Mouse (Mus musculus) embryonic facial prominence, embryonic 14.5 days (tissue): ENCODE results near the gene Muc13. TPM values are rescaled to one million over a fixed set of nuclear protein-coding genes. Genes with fewer than 3 reads are reported as not detected.

Experiments
- ATAC-seq: fragments of 200-750 bp; cut with Nextera tagmentation; 2 replicates; pipeline ENCODE4 v1.8.0; 2017; ENCODE audit warnings: low read depth, moderate number of reproducible peaks, moderate TSS enrichment
- DNase-seq: peaks from one replicate; pipeline ENCODE4 v3.0.0-alpha.2; 2015; ENCODE audit warnings: low spot score
- H3K27ac ChIP-seq: fragments of 300-500 bp; sonication (generic); replicated peaks from 2 replicates; pipeline ENCODE4 v1.5.1; 2014; ENCODE audit warnings: low read depth, mild to moderate bottlenecking, low read length, moderate library complexity
- H3K27me3 ChIP-seq: fragments of 300-500 bp; sonication (generic); replicated peaks from 2 replicates; pipeline ENCODE4 v1.6.1; 2014; ENCODE audit warnings: low read length; ENCODE audit not compliant: control insufficient read depth, insufficient read depth
- H3K36me3 ChIP-seq: fragments of 300-500 bp; sonication (generic); 2 replicates; pipeline ENCODE4 v1.6.1; 2014; ENCODE audit warnings: low read length, mixed read lengths; ENCODE audit not compliant: control insufficient read depth, insufficient read depth
- H3K4me1 ChIP-seq: fragments of 300-500 bp; sonication (generic); 2 replicates; pipeline ENCODE4 v1.6.1; 2014; ENCODE audit warnings: antibody characterized with exemption, low read length; ENCODE audit not compliant: control insufficient read depth, insufficient read depth
- H3K4me2 ChIP-seq: fragments of 300-500 bp; sonication (generic); 2 replicates; pipeline ENCODE4 v1.6.1; 2014; ENCODE audit warnings: low read depth, mild to moderate bottlenecking, low read length, moderate library complexity, mixed read lengths
- H3K4me3 ChIP-seq: fragments of 300-500 bp; sonication (generic); 2 replicates; pipeline ENCODE4 v1.5.1; 2014; ENCODE audit warnings: low read depth, mild to moderate bottlenecking, low read length
- H3K9ac ChIP-seq: fragments of 300-500 bp; sonication (generic); 2 replicates; pipeline ENCODE4 v1.6.1; 2014; ENCODE audit warnings: low read depth, mild to moderate bottlenecking, low read length, moderate library complexity, mixed read lengths
- H3K9me3 ChIP-seq: fragments of 300-500 bp; sonication (generic); 2 replicates; pipeline ENCODE4 v1.6.1; 2016; ENCODE audit warnings: low read length; ENCODE audit not compliant: control insufficient read depth
- WGBS: fragments of 180-500 bp; shearing (Covaris S2); extraction: QIAGEN DNeasy Blood & Tissue Kit; methylation state at CpG from one replicate; pipeline ENCODE4 v1.1.7; 2014; 5-methylcytosine and 5-hydroxymethylcytosine counted together
- polyA plus RNA-seq: library from polyadenylated mRNA; unstranded; fragments of >200 nt; fragmentation: Nextera tagmentation; extraction: Ambion mirVana; gene quantifications from 2 replicates; pipeline ENCODE4 v1.2.1, GENCODE M21; 2014

The Muc13 gene
- polyA plus RNA-seq, 1 experiment from 2014 or later: not detected

GRCm38 (mm10) chr16:33775733-33776335 lies 18.0 kb upstream of the Muc13 start:
- H3K4me3 ChIP-seq: no peak overlapping the region
- no peaks in the 10 kb centered on the region for H3K4me1 ChIP-seq
- ATAC-seq (no peak), DNase-seq (no peak)
- H3K9me3 ChIP-seq: no peaks in the 10 kb centered on the region
- 83% methylated on average over 1 of the region's 1 CpGs for WGBS
- no peak overlapping the region for H3K27ac ChIP-seq
- no peak overlapping the region for H3K4me2 ChIP-seq
- H3K9ac ChIP-seq: no peak overlapping the region
- no peaks in the 10 kb centered on the region for H3K27me3 ChIP-seq
- no peaks in the 10 kb centered on the region for H3K36me3 ChIP-seq

- Histone ChIP-seq H3K27ac (no peak overlapping the region), H3K36me3 (no peaks in the 10 kb centered on the region), H3K4me2 (no peak overlapping the region), H3K9me3 (no peaks in the 10 kb centered on the region), H3K27me3 (no peaks in the 10 kb centered on the region), H3K4me1 (no peaks in the 10 kb centered on the region), H3K4me3 (no peak overlapping the region), H3K9ac (no peak overlapping the region)
- DNase-seq: no peak
- whole genome bisulfite sequencing: 80% methylated on average over 7 of the region's 7 CpGs
- ATAC-seq: no peak
Measured at GRCm38 (mm10) chr16:33776766-33777529, 16.9 kb upstream of the Muc13 start.

GRCm38 (mm10) chr16:33777607-33778006 lies 16.2 kb upstream of the Muc13 start:
- H3K27me3 ChIP-seq: no peaks in the 10 kb centered on the region
- no peak for ATAC-seq
- no peak overlapping the region for H3K4me3 ChIP-seq
- no peaks in the 10 kb centered on the region for H3K4me1 ChIP-seq
- no peak for DNase-seq
- no peak overlapping the region for H3K4me2 ChIP-seq
- H3K9me3 ChIP-seq: no peaks in the 10 kb centered on the region
- no peak overlapping the region for H3K9ac ChIP-seq
- no peak overlapping the region for H3K27ac ChIP-seq
- no peaks in the 10 kb centered on the region for H3K36me3 ChIP-seq
- 86% methylated on average over 6 of the region's 6 CpGs for WGBS

GRCm38 (mm10) chr16:33781789-33782728 lies 11.8 kb upstream of the Muc13 start:
- H3K27me3 ChIP-seq: no peaks in the 10 kb centered on the region
- no peaks in the 10 kb centered on the region for H3K9me3 ChIP-seq
- no peaks in the 10 kb centered on the region for H3K4me1 ChIP-seq
- 64% methylated on average over 5 of the region's 5 CpGs for WGBS
- H3K4me3 ChIP-seq: no peak overlapping the region
- no peak overlapping the region for H3K27ac ChIP-seq
- H3K9ac ChIP-seq: no peak overlapping the region
- no peak overlapping the region for H3K4me2 ChIP-seq
- ATAC-seq (no peak), DNase-seq (no peak)
- H3K36me3 ChIP-seq: no peaks in the 10 kb centered on the region

- no peaks in the 10 kb centered on the region for H3K27me3 ChIP-seq
- no peaks in the 10 kb centered on the region for H3K36me3 ChIP-seq
- no peak for DNase-seq
- H3K4me1 ChIP-seq: no peaks in the 10 kb centered on the region
- H3K9ac ChIP-seq: no peak overlapping the region
- 83% methylated on average over 1 of the region's 1 CpGs for WGBS
- ATAC-seq: no peak
- H3K4me2 ChIP-seq: no peak overlapping the region
- no peak overlapping the region for H3K4me3 ChIP-seq
- no peak overlapping the region for H3K27ac ChIP-seq
- H3K9me3 ChIP-seq: no peaks in the 10 kb centered on the region
Measured at GRCm38 (mm10) chr16:33782729-33783091, 11.1 kb upstream of the Muc13 start.

GRCm38 (mm10) chr16:33784547-33784946 lies 9.3 kb upstream of the Muc13 start:
- Histone ChIP-seq H3K4me2 (no peak overlapping the region), H3K9ac (no peak overlapping the region), H3K27me3 (no peaks in the 10 kb centered on the region), H3K27ac (no peak overlapping the region), H3K9me3 (no peaks in the 10 kb centered on the region), H3K4me3 (no peak overlapping the region), H3K36me3 (no peaks in the 10 kb centered on the region), H3K4me1 (no peaks in the 10 kb centered on the region)
- DNase-seq: no peak
- no peak for ATAC-seq
- 81% methylated on average over 1 of the region's 1 CpGs for WGBS

- Histone ChIP-seq H3K4me3 (no peak overlapping the region), H3K4me2 (no peak overlapping the region), H3K27me3 (no peaks in the 10 kb centered on the region), H3K9me3 (no peaks in the 10 kb centered on the region), H3K4me1 (no peaks in the 10 kb centered on the region), H3K9ac (no peak overlapping the region), H3K27ac (no peak overlapping the region), H3K36me3 (no peaks in the 10 kb centered on the region)
- 50% methylated on average over 8 of the region's 8 CpGs for WGBS
- ATAC-seq (no peak), DNase-seq (no peak)
Measured at GRCm38 (mm10) chr16:33785092-33785704, 8.6 kb upstream of the Muc13 start.

GRCm38 (mm10) chr16:33786657-33787390 lies 7.0 kb upstream of the Muc13 start:
- Histone ChIP-seq H3K9me3 (no peaks in the 10 kb centered on the region), H3K4me3 (no peak overlapping the region), H3K27ac (no peak overlapping the region), H3K36me3 (no peaks in the 10 kb centered on the region), H3K27me3 (no peaks in the 10 kb centered on the region), H3K4me2 (no peak overlapping the region), H3K4me1 (no peaks in the 10 kb centered on the region), H3K9ac (no peak overlapping the region)
- DNase-seq (no peak), ATAC-seq (no peak)
- WGBS: 81% methylated on average over 7 of the region's 7 CpGs
